Mouse (Mus musculus): ENCODE data around the gene Gramd1b. TPM values are rescaled to one million over a fixed set of nuclear protein-coding genes. Genes with fewer than 3 reads are reported as not detected.

The Gramd1b gene
- polyA plus RNA-seq, 1 experiment from 2014 or later, result 4.0 TPM

- H3K27ac ChIP-seq, result no peak overlapping the region
- no peaks in the 10 kb centered on the region for H3K36me3 ChIP-seq
- ATAC-seq (ENCODE audit: insufficient read depth, low FRiP score, low read depth), result no peak
- no peak overlapping the region for H3K9ac ChIP-seq
- H3K9me3 ChIP-seq, result no peaks in the 10 kb centered on the region
- no peak overlapping the region for H3K4me2 ChIP-seq
- no peaks in the 10 kb centered on the region for H3K27me3 ChIP-seq (replicated peaks)
- no peak overlapping the region for H3K4me3 ChIP-seq (replicated peaks)
- 79% methylated on average over 3 of the region's 3 CpGs for WGBS
- no peaks in the 10 kb centered on the region for H3K4me1 ChIP-seq
Observed at GRCm38 (mm10) chr9:40277671-40278070, 253.5 kb downstream of the Gramd1b start.

- Histone ChIP-seq H3K9ac (no peak overlapping the region), H3K36me3 (no peaks in the 10 kb centered on the region), H3K27ac (no peak overlapping the region), H3K4me1 (no peaks in the 10 kb centered on the region), H3K27me3 (replicated peaks) (no peaks in the 10 kb centered on the region), H3K4me2 (no peak overlapping the region), H3K4me3 (replicated peaks) (no peak overlapping the region), H3K9me3 (no peaks in the 10 kb centered on the region)
- no peak for ATAC-seq (ENCODE audit: insufficient read depth, low FRiP score, low read depth)
- 85% methylated on average over 5 of the region's 5 CpGs for WGBS
Observed at GRCm38 (mm10) chr9:40275904-40276303, 255.3 kb downstream of the Gramd1b start.

- ATAC-seq (ENCODE audit: insufficient read depth, low FRiP score, low read depth), result no peak
- H3K4me3 ChIP-seq (replicated peaks), result no peak overlapping the region
- H3K27ac ChIP-seq, result no peak overlapping the region
- H3K36me3 ChIP-seq, result no peaks in the 10 kb centered on the region
- no peak overlapping the region for H3K4me2 ChIP-seq
- H3K27me3 ChIP-seq (replicated peaks), result peaks cover 9% of the 10 kb centered on the region
- 83% methylated on average over 7 of the region's 7 CpGs for WGBS
- H3K9ac ChIP-seq, result no peak overlapping the region
- no peaks in the 10 kb centered on the region for H3K9me3 ChIP-seq
- peaks cover 16% of the 10 kb centered on the region; the same call in 1 of the 2 replicates for H3K4me1 ChIP-seq
Observed at GRCm38 (mm10) chr9:40272822-40273221, 258.4 kb downstream of the Gramd1b start.

DNA sequence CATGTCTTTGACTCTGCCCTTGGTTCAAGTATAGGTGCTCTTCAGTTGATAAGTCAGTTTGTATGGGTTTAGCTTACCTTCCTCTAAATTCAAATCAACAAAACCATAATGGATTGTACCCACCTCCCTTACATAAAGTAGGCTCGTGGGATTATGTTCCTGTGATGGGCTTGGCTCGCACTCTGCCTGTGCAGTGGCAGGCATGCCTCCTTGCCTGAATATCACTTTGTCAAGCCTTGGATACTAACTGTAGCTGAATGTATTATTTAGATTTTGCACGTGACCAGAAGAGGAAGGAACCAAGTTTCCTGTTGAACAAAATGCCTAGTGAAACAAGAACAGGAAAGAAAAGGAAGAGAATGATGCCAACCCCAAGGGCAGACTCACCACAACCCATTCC is 260.1 kb downstream of the Gramd1b start:
- no peak for ATAC-seq (ENCODE audit: insufficient read depth, low FRiP score, low read depth)
- H3K27ac ChIP-seq, result no peak overlapping the region
- H3K36me3 ChIP-seq, result no peaks in the 10 kb centered on the region
- H3K9ac ChIP-seq, result no peak overlapping the region
- no peak overlapping the region for H3K4me3 ChIP-seq (replicated peaks)
- 67% methylated on average over 3 of the region's 3 CpGs for WGBS
- H3K9me3 ChIP-seq, result no peaks in the 10 kb centered on the region
- peaks cover 16% of the 10 kb centered on the region; the same call in 1 of the 2 replicates for H3K4me1 ChIP-seq
- H3K27me3 ChIP-seq (replicated peaks), result peaks cover 9% of the 10 kb centered on the region
- H3K4me2 ChIP-seq, result no peak overlapping the region

GRCm38 (mm10) chr9:40269880-40270279 is 261.3 kb downstream of the Gramd1b start:
- no peak for ATAC-seq (ENCODE audit: insufficient read depth, low FRiP score, low read depth)
- Histone ChIP-seq H3K4me1 (peaks cover 16% of the 10 kb centered on the region; the same call in 1 of the 2 replicates), H3K27ac (no peak overlapping the region), H3K4me2 (peak overlapping the region; percentile 60), H3K4me3 (replicated peaks) (peak overlapping the region; percentile 28; the same call in 1 of the 2 replicates), H3K9me3 (no peaks in the 10 kb centered on the region), H3K9ac (no peak overlapping the region), H3K36me3 (no peaks in the 10 kb centered on the region), H3K27me3 (replicated peaks) (peaks cover 9% of the 10 kb centered on the region)
- 26% methylated on average over 8 of the region's 8 CpGs for WGBS

DNA sequence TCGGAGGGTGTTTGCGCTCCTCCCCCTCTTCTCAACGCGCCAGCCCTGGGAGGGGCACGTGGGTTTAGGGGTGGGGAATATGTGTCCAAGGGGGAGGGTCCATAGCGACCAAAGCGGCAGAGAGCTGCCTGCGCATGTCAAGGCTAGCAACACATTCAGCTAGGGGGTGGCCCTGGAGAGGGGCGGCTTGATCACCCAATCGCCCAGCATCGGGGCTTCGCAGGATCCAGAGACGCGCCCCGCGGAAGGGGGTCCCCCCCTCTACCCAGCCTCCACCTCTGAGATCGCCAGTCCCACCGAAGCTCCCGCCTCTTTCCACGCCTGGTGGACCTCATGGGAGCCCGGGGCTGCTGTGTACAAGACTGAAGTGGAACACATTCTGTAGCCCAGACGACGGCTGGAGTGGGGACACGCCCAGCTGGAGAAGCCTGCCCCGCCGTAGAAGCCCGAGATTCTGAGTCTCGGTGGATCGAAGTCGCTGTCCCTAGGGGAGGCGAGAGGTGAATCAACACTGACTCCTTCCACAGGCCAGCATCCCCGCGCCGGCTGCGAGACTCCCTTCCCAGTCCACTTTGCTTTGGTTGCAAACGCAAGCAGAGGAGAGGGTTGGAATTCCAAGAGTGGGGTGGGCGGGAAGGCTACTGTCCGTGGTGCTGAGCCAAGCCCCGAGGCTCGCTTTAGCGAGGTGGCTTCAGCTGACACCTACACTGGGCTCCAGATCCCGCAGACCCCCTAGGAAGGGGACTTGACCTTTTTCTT is 261.9 kb downstream of the Gramd1b start, which contains the start of gene Scn3b:
Scn3b (plus strand) TSS at position 115 of the 759 bp plus-strand sequence.
- Histone ChIP-seq H3K4me3 (replicated peaks) (peak within 1 kb of the TSS; percentile 28), H3K36me3 (no peaks in the 10 kb centered on the region), H3K4me2 (peak within 1 kb of the TSS; percentile 60), H3K27me3 (replicated peaks) (peaks cover 9% of the 10 kb centered on the region), H3K9ac (no peak within 1 kb of the TSS), H3K9me3 (no peaks in the 10 kb centered on the region), H3K4me1 (peaks cover 16% of the 10 kb centered on the region; the same call in 1 of the 2 replicates), H3K27ac (no peak within 1 kb of the TSS)
- WGBS, result under 1% methylated on average over 39 of the region's 42 CpGs
- peak; percentile 77; the same call in 1 of the 2 replicates for ATAC-seq (ENCODE audit: insufficient read depth, low FRiP score, low read depth)

DNA sequence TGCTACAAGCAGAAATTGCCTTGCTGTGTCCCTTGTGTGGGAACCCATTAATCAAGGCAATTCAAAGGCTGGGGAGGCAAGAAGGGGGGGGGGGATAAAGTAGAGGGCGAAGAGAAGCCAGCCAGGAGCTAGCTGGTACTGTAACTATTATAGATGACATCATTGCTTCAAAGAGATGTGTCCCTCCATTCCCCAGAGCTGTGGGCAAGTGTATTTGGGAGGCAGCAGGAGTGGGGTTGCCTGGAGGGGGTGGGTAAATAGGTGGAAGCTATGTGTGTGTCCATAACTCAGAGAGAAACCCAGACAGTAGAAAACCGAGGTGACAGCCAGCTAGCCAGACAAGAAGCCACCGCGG is 262.5 kb downstream of the Gramd1b start:
- H3K27ac ChIP-seq, result no peak overlapping the region
- no peak overlapping the region for H3K9ac ChIP-seq
- no peaks in the 10 kb centered on the region for H3K9me3 ChIP-seq
- H3K27me3 ChIP-seq (replicated peaks), result peaks cover 9% of the 10 kb centered on the region
- peaks cover 16% of the 10 kb centered on the region; the same call in 1 of the 2 replicates for H3K4me1 ChIP-seq
- peak overlapping the region; percentile 28 for H3K4me3 ChIP-seq (replicated peaks)
- 0% methylated on average over 4 of the region's 4 CpGs for WGBS
- no peak for ATAC-seq (ENCODE audit: insufficient read depth, low FRiP score, low read depth)
- no peaks in the 10 kb centered on the region for H3K36me3 ChIP-seq
- peak overlapping the region; percentile 60 for H3K4me2 ChIP-seq

GRCm38 (mm10) chr9:40268040-40268747 is 263.0 kb downstream of the Gramd1b start:
- Histone ChIP-seq H3K27ac (no peak overlapping the region), H3K27me3 (replicated peaks) (peaks cover 9% of the 10 kb centered on the region), H3K4me1 (peaks cover 16% of the 10 kb centered on the region; the same call in 1 of the 2 replicates), H3K4me2 (peak overlapping the region; percentile 60), H3K9me3 (no peaks in the 10 kb centered on the region), H3K9ac (no peak overlapping the region), H3K4me3 (replicated peaks) (no peak overlapping the region), H3K36me3 (no peaks in the 10 kb centered on the region)
- ATAC-seq (ENCODE audit: insufficient read depth, low FRiP score, low read depth), result 0 out of 2 replicates have a peak, but pooled peaks have one; percentile 32
- 15% methylated on average over 21 of the region's 21 CpGs for WGBS

DNA sequence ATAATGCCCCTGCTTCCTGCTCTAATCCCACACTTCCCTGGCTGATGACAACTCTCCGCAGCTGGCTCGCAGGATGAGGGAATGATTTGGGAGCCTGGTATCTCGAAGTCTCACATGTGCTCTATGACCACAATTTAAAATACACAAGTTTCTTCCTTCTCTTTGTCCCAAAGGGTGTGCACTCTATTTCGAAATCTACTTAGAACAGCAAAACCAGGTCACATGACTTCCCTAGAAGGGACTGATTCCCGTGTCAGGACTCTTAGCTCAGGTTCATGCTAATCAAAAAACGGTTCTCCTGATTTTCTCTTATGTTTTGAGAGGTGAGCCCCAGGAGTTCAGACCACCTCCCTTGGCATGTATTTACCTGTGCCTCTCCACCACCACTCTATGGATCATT is 267.3 kb downstream of the Gramd1b start:
- no peak overlapping the region for H3K4me3 ChIP-seq (replicated peaks)
- ATAC-seq (ENCODE audit: insufficient read depth, low FRiP score, low read depth), result no peak
- 61% methylated on average over 6 of the region's 6 CpGs for WGBS
- H3K9ac ChIP-seq, result no peak overlapping the region
- no peak overlapping the region for H3K4me2 ChIP-seq
- 0 out of 2 replicates have a peak, but pooled peaks cover 4% of the 10 kb centered on the region for H3K27me3 ChIP-seq (replicated peaks)
- no peaks in the 10 kb centered on the region for H3K9me3 ChIP-seq
- H3K36me3 ChIP-seq, result no peaks in the 10 kb centered on the region
- no peak overlapping the region for H3K27ac ChIP-seq
- H3K4me1 ChIP-seq, result peaks cover 10% of the 10 kb centered on the region; the same call in 1 of the 2 replicates

DNA sequence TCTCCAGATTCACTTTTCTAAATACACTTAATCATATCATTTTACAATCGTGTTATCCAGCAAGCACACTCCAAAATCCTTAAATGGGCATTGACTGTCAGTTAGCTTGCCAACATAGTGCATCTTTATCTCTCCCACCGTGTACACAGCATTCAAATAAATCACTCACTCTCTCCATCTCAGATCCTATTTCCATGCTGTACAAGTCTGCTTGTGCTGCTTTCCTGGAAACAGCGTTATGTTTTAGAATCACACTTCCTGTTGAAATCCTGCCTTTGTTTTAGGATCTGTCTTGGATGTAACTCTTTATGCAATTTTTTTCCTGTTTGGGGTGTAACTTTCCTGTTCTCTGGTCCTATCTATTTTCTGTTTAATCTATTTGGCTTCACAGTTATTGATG is 278.7 kb downstream of the Gramd1b start:
- Histone ChIP-seq H3K4me3 (replicated peaks) (no peak overlapping the region), H3K27me3 (replicated peaks) (no peaks in the 10 kb centered on the region), H3K4me1 (no peaks in the 10 kb centered on the region), H3K27ac (no peak overlapping the region), H3K4me2 (no peak overlapping the region), H3K9ac (no peak overlapping the region), H3K36me3 (no peaks in the 10 kb centered on the region), H3K9me3 (no peaks in the 10 kb centered on the region)
- 48% methylated on average over 3 of the region's 3 CpGs for WGBS
- ATAC-seq (ENCODE audit: insufficient read depth, low FRiP score, low read depth), result no peak

DNA sequence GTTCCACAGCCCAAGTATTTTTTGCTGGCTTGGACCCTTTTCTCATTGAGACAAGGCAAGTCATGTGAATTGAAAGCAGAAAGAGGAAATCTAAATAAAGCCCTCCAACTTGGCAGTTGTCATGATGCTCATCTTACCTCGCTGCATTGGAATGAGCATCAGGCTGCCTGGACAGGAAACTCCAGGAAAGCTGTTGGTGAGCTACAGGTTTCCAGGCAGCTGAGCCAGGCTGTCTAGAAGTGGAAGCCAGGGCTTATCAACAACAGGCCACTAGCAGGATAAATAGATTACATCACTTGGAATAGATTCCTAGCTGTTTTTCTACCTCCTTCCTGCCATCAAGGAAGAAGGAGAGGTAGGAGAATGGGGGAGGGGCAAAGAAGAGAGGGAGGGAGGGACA is 282.1 kb downstream of the Gramd1b start:
- ATAC-seq (ENCODE audit: insufficient read depth, low FRiP score, low read depth), result no peak
- H3K4me2 ChIP-seq, result no peak overlapping the region
- no peak overlapping the region for H3K27ac ChIP-seq
- H3K4me1 ChIP-seq, result no peaks in the 10 kb centered on the region
- 73% methylated on average over 1 of the region's 1 CpGs for WGBS
- no peak overlapping the region for H3K9ac ChIP-seq
- H3K4me3 ChIP-seq (replicated peaks), result no peak overlapping the region
- no peaks in the 10 kb centered on the region for H3K27me3 ChIP-seq (replicated peaks)
- no peaks in the 10 kb centered on the region for H3K9me3 ChIP-seq
- no peaks in the 10 kb centered on the region for H3K36me3 ChIP-seq

DNA sequence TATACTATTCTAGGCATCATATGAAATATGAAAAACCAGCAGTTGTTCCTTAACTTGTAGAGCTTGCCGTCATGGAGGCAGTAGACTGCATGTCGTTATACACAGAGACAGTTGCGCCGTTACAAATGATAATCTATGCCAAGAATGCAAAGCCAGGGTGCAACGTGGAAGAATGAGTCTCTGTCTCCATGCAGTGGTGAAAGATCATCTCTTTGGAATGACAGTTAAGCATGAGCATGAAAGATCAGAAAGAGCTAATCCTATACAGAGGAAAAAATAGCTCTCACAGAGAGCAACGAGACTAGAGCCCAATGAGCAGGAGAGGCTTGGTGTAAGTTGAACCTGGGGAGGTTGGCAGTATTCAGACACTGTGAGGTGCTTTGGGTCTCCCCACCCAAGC is 284.5 kb downstream of the Gramd1b start:
- Histone ChIP-seq H3K9ac (no peak overlapping the region), H3K4me2 (no peak overlapping the region), H3K36me3 (no peaks in the 10 kb centered on the region), H3K27me3 (replicated peaks) (no peaks in the 10 kb centered on the region), H3K4me3 (replicated peaks) (no peak overlapping the region), H3K9me3 (no peaks in the 10 kb centered on the region), H3K27ac (no peak overlapping the region), H3K4me1 (no peaks in the 10 kb centered on the region)
- 73% methylated on average over 6 of the region's 6 CpGs for WGBS
- ATAC-seq (ENCODE audit: insufficient read depth, low FRiP score, low read depth), result no peak

Data from stomach, embryonic 15.5 days (tissue).